Mouse (Mus musculus): ENCODE results near the gene Rnh1. TPM values are rescaled to one million over a fixed set of nuclear protein-coding genes. Genes with fewer than 3 reads are reported as not detected.

Gene Rnh1
- polyA plus RNA-seq, 1 experiment = 75.9 TPM

DNA sequence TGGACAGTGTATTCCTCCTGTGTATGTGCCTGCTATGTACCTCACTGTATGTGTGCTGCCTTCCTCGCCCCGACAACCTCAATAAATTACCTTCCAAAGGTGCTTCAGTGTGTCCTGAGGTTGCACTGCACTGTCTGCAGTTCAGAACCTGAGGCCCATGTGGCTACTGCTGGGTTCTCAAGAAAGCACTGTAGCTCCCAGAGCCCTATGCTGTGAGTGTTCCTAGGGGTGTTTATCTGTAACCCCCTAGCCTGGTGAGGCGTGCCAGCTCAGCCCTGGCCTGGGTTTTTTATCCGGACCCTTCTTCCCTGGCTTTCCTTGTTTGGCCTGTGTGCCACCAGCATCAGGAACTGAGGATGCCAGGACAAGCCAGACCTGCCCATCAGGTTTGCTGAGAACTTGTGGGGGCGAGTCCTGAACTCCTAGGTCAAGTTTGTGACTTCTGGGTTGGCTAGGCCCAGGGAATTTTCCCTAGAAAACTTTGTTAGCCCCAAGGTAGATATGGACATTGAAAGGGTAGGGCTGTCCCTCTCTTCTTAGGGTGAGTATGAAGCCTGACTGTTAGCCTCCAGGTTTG is 46.0 kb upstream of the Rnh1 start:
- no peaks in the 10 kb centered on the region for H3K36me3 ChIP-seq (ENCODE audit: control insufficient read depth, insufficient read depth, low read length)
- no peak for DNase-seq
- WGBS = 96% methylated on average over 5 of the region's 5 CpGs
- TF ChIP-seq CTCF (IDR thresholded peaks at IDR 0.05; ENCODE audit: borderline replicate concordance, control insufficient read depth, extremely low read depth, insufficient read depth, low read length, poor library complexity) (no peak), POLR2A (IDR thresholded peaks at IDR 0.05; ENCODE audit: control insufficient read depth, extremely low read depth, insufficient read depth, low read length, poor library complexity) (no peak)
- H3K4me3 ChIP-seq (ENCODE audit: control insufficient read depth, insufficient read depth, low read length) = no peak overlapping the region
- H3K27ac ChIP-seq (ENCODE audit: control insufficient read depth, insufficient read depth, low read length) = no peak overlapping the region
- peaks cover 25% of the 10 kb centered on the region for H3K4me1 ChIP-seq (replicated peaks; ENCODE audit: control insufficient read depth, insufficient read depth, low read length)
- no peaks in the 10 kb centered on the region for H3K27me3 ChIP-seq (ENCODE audit: control insufficient read depth, insufficient read depth, low read length)

DNA sequence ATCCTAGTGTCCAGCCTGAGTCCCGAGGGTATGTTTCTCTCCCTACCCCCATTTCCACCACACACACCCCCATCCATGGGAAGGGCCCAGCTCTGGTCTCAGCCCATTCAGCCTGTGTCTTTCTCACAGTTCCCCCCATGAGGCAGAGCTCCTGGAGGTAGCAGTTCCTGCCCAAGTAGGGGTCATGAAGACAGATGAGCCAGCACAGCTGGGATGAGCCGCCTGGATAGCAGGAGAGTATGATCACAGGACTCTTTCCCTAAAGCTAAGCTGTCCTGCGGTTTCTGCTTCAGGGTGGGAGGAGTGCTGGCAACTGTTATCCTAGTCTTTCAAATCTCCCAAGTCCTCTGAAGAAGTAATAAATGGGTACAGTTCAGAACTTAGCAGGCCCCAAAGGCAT is 45.5 kb upstream of the Rnh1 start:
- H3K27me3 ChIP-seq (ENCODE audit: control insufficient read depth, insufficient read depth, low read length) = no peaks in the 10 kb centered on the region
- H3K36me3 ChIP-seq (ENCODE audit: control insufficient read depth, insufficient read depth, low read length) = no peaks in the 10 kb centered on the region
- H3K27ac ChIP-seq (ENCODE audit: control insufficient read depth, insufficient read depth, low read length) = no peak overlapping the region
- peaks cover 25% of the 10 kb centered on the region for H3K4me1 ChIP-seq (replicated peaks; ENCODE audit: control insufficient read depth, insufficient read depth, low read length)
- H3K4me3 ChIP-seq (ENCODE audit: control insufficient read depth, insufficient read depth, low read length) = no peak overlapping the region
- no peak for TF ChIP-seq CTCF (IDR thresholded peaks at IDR 0.05; ENCODE audit: borderline replicate concordance, control insufficient read depth, extremely low read depth, insufficient read depth, low read length, poor library complexity)
- TF ChIP-seq POLR2A (IDR thresholded peaks at IDR 0.05; ENCODE audit: control insufficient read depth, extremely low read depth, insufficient read depth, low read length, poor library complexity) = no peak
- WGBS = 90% methylated on average over 3 of the region's 3 CpGs
- no peak for DNase-seq

GRCm38 (mm10) chr7:141217343-141218013 is 44.8 kb upstream of the Rnh1 start:
- H3K27me3 ChIP-seq (ENCODE audit: control insufficient read depth, insufficient read depth, low read length) = no peaks in the 10 kb centered on the region
- TF ChIP-seq CTCF (IDR thresholded peaks at IDR 0.05; ENCODE audit: borderline replicate concordance, control insufficient read depth, extremely low read depth, insufficient read depth, low read length, poor library complexity) (no peak), POLR2A (IDR thresholded peaks at IDR 0.05; ENCODE audit: control insufficient read depth, extremely low read depth, insufficient read depth, low read length, poor library complexity) (no peak)
- no peak overlapping the region for H3K4me3 ChIP-seq (ENCODE audit: control insufficient read depth, insufficient read depth, low read length)
- no peak for DNase-seq
- H3K27ac ChIP-seq (ENCODE audit: control insufficient read depth, insufficient read depth, low read length) = no peak overlapping the region
- 96% methylated on average over 17 of the region's 17 CpGs for WGBS
- H3K36me3 ChIP-seq (ENCODE audit: control insufficient read depth, insufficient read depth, low read length) = no peaks in the 10 kb centered on the region
- peaks cover 24% of the 10 kb centered on the region for H3K4me1 ChIP-seq (replicated peaks; ENCODE audit: control insufficient read depth, insufficient read depth, low read length)

- H3K27ac ChIP-seq (ENCODE audit: control insufficient read depth, insufficient read depth, low read length) = no peak overlapping the region
- no peak overlapping the region for H3K4me3 ChIP-seq (ENCODE audit: control insufficient read depth, insufficient read depth, low read length)
- no peak for DNase-seq
- no peaks in the 10 kb centered on the region for H3K27me3 ChIP-seq (ENCODE audit: control insufficient read depth, insufficient read depth, low read length)
- H3K36me3 ChIP-seq (ENCODE audit: control insufficient read depth, insufficient read depth, low read length) = no peaks in the 10 kb centered on the region
- TF ChIP-seq CTCF (IDR thresholded peaks at IDR 0.05; ENCODE audit: borderline replicate concordance, control insufficient read depth, extremely low read depth, insufficient read depth, low read length, poor library complexity) (no peak), POLR2A (IDR thresholded peaks at IDR 0.05; ENCODE audit: control insufficient read depth, extremely low read depth, insufficient read depth, low read length, poor library complexity) (no peak)
- H3K4me1 ChIP-seq (replicated peaks; ENCODE audit: control insufficient read depth, insufficient read depth, low read length) = peaks cover 18% of the 10 kb centered on the region
- WGBS = 97% methylated on average over 11 of the region's 11 CpGs
Measured at GRCm38 (mm10) chr7:141216894-141217293, 44.2 kb upstream of the Rnh1 start.

DNA sequence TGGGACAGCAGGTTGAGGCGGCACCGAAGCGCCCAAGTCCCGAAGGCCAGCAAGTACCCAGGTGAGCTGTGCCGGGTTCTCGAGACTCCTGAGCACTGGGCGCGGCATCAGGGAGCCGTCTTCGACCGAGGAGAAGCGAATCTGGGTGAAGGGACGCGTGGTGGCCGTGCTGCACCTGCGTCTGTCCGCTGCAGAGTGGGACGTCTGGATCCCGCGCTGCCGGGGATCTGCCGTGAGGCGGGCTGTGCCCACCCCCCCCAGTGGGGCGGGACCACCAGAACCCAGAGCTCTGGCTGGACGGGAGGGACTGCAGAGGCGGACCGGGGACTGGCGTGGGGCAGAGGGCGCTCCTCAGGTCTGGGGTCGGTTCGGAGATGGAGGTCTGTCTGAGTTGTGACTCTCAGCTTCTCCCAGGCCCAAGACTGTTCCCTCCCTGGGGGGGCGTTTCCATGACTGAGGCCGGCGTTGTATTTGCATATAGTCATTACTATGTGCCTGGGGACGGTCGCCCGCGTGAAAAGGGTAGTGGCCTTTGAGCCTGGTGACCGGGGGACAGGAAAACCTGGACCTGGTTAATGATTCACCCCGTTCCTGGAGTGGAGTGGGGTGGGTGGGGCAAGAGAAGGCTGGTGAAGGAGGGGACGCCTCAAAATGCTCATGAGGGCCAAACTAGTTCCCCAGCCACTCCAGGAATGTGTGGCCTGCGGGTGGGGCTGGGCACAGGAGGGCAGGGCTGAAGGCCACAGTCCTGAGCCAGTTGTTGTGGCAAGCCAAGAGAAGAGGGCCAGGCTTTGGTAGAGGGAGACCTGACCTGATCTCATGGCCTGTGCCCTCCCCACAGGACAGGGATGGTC is 43.5 kb upstream of the Rnh1 start:
- TF ChIP-seq CTCF (IDR thresholded peaks at IDR 0.05; ENCODE audit: borderline replicate concordance, control insufficient read depth, extremely low read depth, insufficient read depth, low read length, poor library complexity) (no peak; the same call in 1 of the 2 replicates), POLR2A (IDR thresholded peaks at IDR 0.05; ENCODE audit: control insufficient read depth, extremely low read depth, insufficient read depth, low read length, poor library complexity) (no peak; the same call in 1 of the 2 replicates)
- 3% methylated on average over 42 of the region's 42 CpGs for WGBS
- Histone ChIP-seq H3K27ac (ENCODE audit: control insufficient read depth, insufficient read depth, low read length) (no peak overlapping the region), H3K36me3 (ENCODE audit: control insufficient read depth, insufficient read depth, low read length) (no peaks in the 10 kb centered on the region), H3K4me1 (replicated peaks; ENCODE audit: control insufficient read depth, insufficient read depth, low read length) (peaks cover 12% of the 10 kb centered on the region), H3K4me3 (ENCODE audit: control insufficient read depth, insufficient read depth, low read length) (peak overlapping the region; percentile 72), H3K27me3 (ENCODE audit: control insufficient read depth, insufficient read depth, low read length) (no peaks in the 10 kb centered on the region)
- DNase-seq = no peak

GRCm38 (mm10) chr7:141215101-141215879 is 42.6 kb upstream of the Rnh1 start, which contains the start of gene Rassf7:
Gene Rassf7 (plus strand): TSS chr7:141215860.
- Histone ChIP-seq H3K4me1 (replicated peaks; ENCODE audit: control insufficient read depth, insufficient read depth, low read length) (peaks cover 11% of the 10 kb centered on the region), H3K27ac (ENCODE audit: control insufficient read depth, insufficient read depth, low read length) (no peak within 1 kb of the TSS), H3K4me3 (ENCODE audit: control insufficient read depth, insufficient read depth, low read length) (peak within 1 kb of the TSS; percentile 72), H3K36me3 (ENCODE audit: control insufficient read depth, insufficient read depth, low read length) (no peaks in the 10 kb centered on the region), H3K27me3 (ENCODE audit: control insufficient read depth, insufficient read depth, low read length) (no peaks in the 10 kb centered on the region)
- 6% methylated on average over 41 of the region's 41 CpGs for WGBS
- peak; percentile 98 for DNase-seq
- TF ChIP-seq POLR2A (IDR thresholded peaks at IDR 0.05; ENCODE audit: control insufficient read depth, extremely low read depth, insufficient read depth, low read length, poor library complexity) (peak; percentile 71), CTCF (IDR thresholded peaks at IDR 0.05; ENCODE audit: borderline replicate concordance, control insufficient read depth, extremely low read depth, insufficient read depth, low read length, poor library complexity) (peak; percentile 56; the same call in 1 of the 2 replicates)

Data from thymus, adult 2 months (tissue).